Mouse (Mus musculus): ENCODE data around the gene Limch1.

GRCm38 (mm10) chr5:66757706-66758237 is 12.1 kb downstream of the Limch1 start:
- TF ChIP-seq CTCF (IDR thresholded peaks at IDR 0.05; ENCODE audit: low read depth, low read length) (no peak), GATA1 (IDR thresholded peaks at IDR 0.05; ENCODE audit: borderline replicate concordance, low read length) (no peak), TAL1 (conservative IDR thresholded peaks at IDR 0.05; ENCODE audit: low read depth, low read length) (no peak)
